Mouse (Mus musculus): Measurements from ENCODE around the gene Prph. TPM values are rescaled to one million over a fixed set of nuclear protein-coding genes. Genes with fewer than 3 reads are reported as not detected.

Prph gene
- not detected for polyA plus RNA-seq (2017; shearing (Covaris generic))

GRCm38 (mm10) chr15:99055040-99055439, at the start of gene Prph:
Prph (plus strand) TSS chr15:99055174.

GRCm38 (mm10) chr15:99029619-99030584, 25.1 kb upstream of the Prph start, which contains the start of gene Tuba1c:
Tuba1c (plus strand) TSS chr15:99029891.

GRCm38 (mm10) chr15:99074019-99074599, 19.1 kb downstream of the Prph start, which contains the start of gene Troap:
Troap (plus strand) TSS chr15:99074575.

GRCm38 (mm10) chr15:99087253-99088075, 32.5 kb downstream of the Prph start, which contains the start of gene C1ql4:
C1ql4 (minus strand) TSS chr15:99087817.

GRCm38 (mm10) chr15:99092870-99093269, 37.9 kb downstream of the Prph start, which contains the start of gene Dnajc22:
Dnajc22 (plus strand) TSS chr15:99093170.

Other genes starting within 250 kb of the Prph start
- not detected for gene Ddn, start 245.7 kb upstream of the Prph start, polyA plus RNA-seq (2017; shearing (Covaris generic))
- 121 TPM for gene Prkag1, start 223.7 kb upstream of the Prph start, polyA plus RNA-seq (2017; shearing (Covaris generic))
- 32.4 TPM for gene Kmt2d, start 184.0 kb upstream of the Prph start, polyA plus RNA-seq (2017; shearing (Covaris generic))
- gene Rhebl1, start 160.6 kb upstream of the Prph start, polyA plus RNA-seq (2017; shearing (Covaris generic)), result 39.4 TPM
- not detected for gene Dhh, start 156.6 kb upstream of the Prph start, polyA plus RNA-seq (2017; shearing (Covaris generic))
- 152 TPM for gene Lmbr1l, start 136.9 kb upstream of the Prph start, polyA plus RNA-seq (2017; shearing (Covaris generic))
- 277 TPM for gene Tuba1b, start 120.6 kb upstream of the Prph start, polyA plus RNA-seq (2017; shearing (Covaris generic))
- not detected for gene Gm49450, start 101.6 kb upstream of the Prph start, polyA plus RNA-seq (2017; shearing (Covaris generic))
- gene Tuba1a, start 101.5 kb upstream of the Prph start, polyA plus RNA-seq (2017; shearing (Covaris generic)), result 197 TPM
- 27.1 TPM for gene Tuba1c, start 25.3 kb upstream of the Prph start, polyA plus RNA-seq (2017; shearing (Covaris generic))
- gene Troap, start 19.4 kb downstream of the Prph start, polyA plus RNA-seq (2017; shearing (Covaris generic)), result not detected
- not detected for gene C1ql4, start 32.6 kb downstream of the Prph start, polyA plus RNA-seq (2017; shearing (Covaris generic))
- gene Dnajc22, start 38.0 kb downstream of the Prph start, polyA plus RNA-seq (2017; shearing (Covaris generic)), result 0.37 TPM
- 0.68 TPM for gene Spats2, start 70.7 kb downstream of the Prph start, polyA plus RNA-seq (2017; shearing (Covaris generic))
- gene Kcnh3, start 169.7 kb downstream of the Prph start, polyA plus RNA-seq (2017; shearing (Covaris generic)), result 1.7 TPM
- gene Mcrs1, start 196.8 kb downstream of the Prph start, polyA plus RNA-seq (2017; shearing (Covaris generic)), result 89.8 TPM
- gene Prpf40b, start 239.9 kb downstream of the Prph start, polyA plus RNA-seq (2017; shearing (Covaris generic)), result 26.7 TPM
- gene Fam186b, start 240.7 kb downstream of the Prph start, polyA plus RNA-seq (2017; shearing (Covaris generic)), result 0.71 TPM

Measured in naive thymus-derived CD4-positive, alpha-beta T cell, adult 5 months (primary cell).